Mouse (Mus musculus): ENCODE data around the gene Ldb2.
A peak's percentile ranks its signal among the peaks of the same experiment; 100 is the strongest.

The Ldb2 gene

DNA sequence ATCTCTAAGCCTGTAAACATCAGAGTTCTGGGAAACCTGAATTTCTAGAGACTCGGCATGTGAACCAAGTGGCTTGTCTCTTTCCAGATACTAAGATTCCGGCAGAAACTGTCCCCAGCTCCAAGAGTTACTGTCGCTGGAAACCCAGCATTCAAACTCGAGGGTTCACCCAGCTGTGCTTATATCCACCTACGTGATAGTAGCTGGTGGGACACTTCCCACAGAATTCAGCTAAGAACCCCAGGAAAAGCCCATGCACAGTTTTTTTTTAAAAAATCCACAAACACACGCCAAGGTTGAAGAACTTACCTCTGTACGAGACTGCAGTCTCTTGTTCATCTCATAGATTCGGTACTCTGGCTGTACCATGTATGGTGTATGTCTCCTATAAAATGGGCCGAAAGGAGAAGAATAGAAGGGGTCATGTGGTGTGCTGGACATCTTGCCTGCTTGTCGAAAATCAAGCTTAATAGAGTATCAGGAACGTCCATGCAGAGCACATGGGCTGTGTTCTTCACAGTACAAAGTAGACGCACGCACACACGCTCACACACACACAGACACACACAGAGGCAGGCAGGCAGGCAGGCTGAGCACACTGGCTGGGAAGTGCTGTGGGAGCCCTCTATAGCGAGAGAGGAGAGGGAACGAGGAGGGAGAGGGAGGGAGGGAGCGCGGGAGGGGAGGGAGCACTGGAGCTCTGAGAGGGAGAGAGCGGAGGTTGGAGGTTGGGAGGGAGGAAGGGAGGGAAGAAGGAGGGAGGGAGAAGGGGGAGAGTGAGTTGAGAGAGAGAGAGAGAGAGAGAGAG is at the start of gene Ldb2:
Ldb2 (minus strand) TSS at position 628 of the 808 bp plus-strand sequence.
- peak; percentile 74 for DNase-seq (ENCODE audit: extremely low spot score, low spot score)

DNA sequence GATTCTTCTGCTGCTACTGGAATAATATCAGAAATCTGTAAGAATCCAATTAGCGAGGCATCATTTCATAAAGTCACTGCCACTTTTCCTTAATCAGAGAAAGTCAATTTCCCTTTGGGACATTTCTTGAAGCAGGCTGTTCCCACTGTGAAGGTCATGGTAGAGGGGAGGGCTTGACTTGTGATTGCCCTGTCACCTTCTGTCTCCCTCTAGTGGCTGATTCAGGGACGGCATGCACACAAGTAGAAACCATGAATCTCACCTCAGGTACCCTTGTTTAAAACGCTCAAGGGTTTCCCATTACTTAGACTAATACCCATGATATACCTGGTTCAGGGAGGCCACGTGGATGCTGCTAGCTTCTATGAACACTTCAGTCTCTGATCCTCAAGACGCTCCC is 31.8 kb upstream of the Ldb2 start:
- peak; percentile 20 for DNase-seq (ENCODE audit: extremely low spot score, low spot score)

DNA sequence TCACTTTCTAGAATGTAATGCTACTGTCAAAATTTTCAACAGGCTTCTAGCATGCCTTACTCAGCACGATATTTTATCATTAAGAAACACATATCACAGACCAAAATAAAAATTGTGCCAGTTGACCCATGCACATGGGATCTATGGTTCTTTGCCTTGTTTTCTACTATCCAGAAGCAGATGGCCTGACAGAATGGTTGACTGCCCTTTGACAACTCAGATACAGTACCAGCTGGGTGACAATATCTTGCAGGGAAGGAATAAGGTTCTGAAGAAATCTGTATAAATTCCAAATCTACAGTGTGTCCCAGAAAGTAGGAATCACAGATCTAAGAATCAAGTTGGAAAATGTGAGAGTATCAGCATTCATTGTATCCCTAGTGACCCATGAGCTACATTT is 16.0 kb upstream of the Ldb2 start:
- no peak for DNase-seq (ENCODE audit: extremely low spot score, low spot score)

DNA sequence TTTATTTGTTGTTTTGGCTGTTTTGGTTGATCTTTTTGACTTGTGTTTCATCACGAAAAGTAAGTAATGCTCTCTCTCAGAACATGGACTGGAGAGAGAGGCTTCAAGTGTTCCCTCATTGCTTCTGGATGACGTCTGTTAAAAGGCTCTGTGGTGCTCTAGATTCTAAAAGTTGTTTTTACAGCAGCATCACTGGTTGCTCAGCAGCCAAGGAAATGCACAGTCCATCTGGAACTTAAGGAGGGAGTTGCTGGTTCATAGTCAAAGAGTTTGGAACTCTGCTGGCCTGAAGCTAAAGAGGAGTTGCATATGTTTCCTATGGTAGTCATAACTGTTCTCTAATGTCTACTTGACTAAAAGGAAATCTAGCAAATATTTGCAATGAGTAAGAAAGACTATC is 6.5 kb upstream of the Ldb2 start:
- no peak for DNase-seq (ENCODE audit: extremely low spot score, low spot score)

DNA sequence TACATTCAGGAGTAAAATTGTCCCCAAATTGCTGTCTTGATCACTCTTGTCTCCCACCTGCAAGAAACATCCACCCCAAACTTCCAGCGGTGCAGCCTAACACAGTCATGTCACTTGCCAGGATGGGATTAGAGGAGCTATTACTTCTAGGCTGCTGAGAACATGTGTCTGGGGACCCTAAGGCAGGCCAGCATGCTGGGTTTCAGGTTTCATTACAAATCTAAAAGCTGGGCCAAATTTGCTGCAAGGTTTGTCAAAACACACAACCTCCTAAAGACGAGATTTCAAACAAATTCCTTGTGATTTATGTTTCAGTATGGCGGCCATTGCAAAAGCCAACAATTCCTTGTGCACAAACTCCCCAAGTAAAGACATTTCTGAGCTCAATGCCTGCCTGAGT is 1.6 kb upstream of the Ldb2 start:
- DNase-seq (ENCODE audit: extremely low spot score, low spot score), result peak; percentile 15

DNA sequence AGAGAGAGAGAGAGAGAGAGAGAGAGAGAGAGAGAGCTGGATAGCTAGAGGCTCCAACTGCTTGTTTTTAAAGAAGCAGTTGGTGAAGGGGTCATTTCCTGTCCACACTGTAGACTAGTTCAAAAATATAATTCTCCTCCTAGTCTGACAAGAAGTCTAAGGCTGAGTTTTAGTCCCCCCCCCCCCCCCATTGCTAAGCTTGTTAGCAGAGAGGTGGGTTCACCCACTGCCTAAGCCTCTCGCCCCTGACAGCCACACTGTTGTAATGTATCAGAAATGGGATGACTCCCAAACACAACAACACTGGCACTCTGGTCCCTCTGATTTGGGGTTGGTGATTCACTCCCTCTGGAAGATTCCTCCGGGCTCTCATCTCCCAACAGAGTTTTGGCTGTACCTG is 381 bp upstream of the Ldb2 start:
- DNase-seq (ENCODE audit: extremely low spot score, low spot score), result peak; percentile 18

DNA sequence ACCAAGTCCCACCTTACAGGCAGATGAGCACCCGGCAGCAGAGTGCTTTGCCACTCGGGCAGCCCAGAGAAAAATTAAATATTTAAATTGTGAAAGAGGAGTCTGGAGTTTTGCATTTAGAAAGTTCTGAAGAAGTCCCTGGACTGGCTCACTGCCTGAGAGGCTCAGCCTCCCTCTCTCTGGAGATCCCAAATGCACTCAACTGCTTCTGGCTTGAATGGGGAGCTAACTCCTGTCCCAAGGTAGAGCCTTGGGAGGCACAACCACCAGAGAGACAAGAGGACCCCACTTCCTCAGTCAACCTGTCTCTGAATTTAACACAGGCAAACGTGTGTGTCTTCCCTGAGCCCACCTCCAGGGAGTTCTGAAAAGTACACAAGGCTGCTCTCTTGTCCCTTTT is 987 bp downstream of the Ldb2 start:
- DNase-seq (ENCODE audit: extremely low spot score, low spot score), result peak; percentile 22

DNA sequence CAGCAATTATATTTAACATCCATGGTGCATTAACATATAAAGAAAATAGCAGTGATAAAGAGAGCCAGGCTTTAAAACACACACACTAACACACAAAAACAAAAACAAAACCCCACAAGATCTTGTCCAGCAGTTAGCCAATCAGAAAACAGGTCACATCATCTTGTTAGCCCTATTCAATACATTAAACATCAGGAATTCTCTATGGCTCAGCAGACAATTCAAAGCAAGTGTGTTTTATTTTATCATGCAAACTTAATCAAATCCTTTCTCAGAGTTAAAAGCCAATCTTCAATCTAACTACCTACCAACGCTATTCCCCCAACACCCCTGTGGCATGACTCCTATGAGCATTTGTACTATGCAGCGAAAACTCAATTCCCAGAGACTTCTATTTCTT is 1.4 kb downstream of the Ldb2 start:
- DNase-seq (ENCODE audit: extremely low spot score, low spot score), result no peak

DNA sequence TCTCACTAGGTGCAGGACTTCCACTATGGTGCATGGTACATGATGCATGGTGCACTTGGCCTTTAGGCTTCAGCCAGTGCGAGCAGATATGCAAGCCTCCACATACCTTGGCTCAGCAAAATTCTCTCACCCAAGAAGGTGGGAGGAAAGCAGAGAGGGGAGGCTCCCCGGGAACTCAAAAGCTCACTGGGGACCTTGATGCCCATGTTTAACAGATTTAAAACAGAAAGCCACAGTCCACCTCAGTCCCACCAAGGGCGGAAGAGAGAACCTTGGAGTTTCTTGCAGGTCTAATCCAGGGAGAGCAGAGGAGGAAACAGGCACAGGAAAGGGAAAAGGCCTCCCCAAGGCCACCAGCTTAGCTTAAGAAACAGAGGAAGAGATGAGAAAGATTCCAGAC is 14.9 kb downstream of the Ldb2 start:
- DNase-seq (ENCODE audit: extremely low spot score, low spot score), result no peak

DNA sequence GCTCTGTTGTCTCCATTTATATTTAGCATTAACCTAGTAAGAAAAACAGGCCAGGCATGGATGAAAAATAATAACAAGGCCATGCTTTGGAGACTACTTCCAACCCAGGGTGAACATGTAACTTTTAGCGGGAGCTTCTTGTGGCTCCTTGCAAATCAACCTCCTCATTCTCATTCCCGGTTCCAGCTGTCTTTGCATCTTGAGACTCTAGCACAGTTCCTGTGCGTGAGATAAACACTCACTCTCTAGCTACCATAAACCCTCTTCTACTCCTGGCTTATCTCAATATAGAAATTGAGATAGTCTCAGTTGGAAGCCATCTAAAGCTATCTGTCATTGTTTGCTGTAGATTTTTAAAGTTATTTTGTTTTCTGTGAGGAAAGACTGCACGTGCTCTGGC is 20.1 kb downstream of the Ldb2 start:
- no peak for DNase-seq (ENCODE audit: extremely low spot score, low spot score)

DNA sequence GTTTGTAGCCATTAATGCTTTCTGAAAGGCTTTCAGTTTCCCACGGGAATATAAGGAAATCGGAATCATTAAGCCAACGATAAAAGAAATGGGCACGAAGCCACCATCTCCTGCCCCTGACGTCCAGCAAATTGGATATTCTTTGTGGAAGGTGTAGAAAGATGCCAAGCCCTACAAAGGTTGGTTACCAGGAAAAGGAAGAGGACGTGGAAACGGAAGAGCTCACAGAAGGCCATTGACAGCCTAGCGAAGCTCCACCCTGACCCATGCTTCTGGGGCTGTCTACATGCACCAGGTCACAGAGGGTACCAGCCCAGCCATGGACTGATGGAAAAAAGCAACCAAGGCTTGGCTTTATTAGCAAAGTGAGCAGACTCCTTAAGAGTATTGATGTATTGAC is 31.0 kb downstream of the Ldb2 start:
- no peak for DNase-seq (ENCODE audit: extremely low spot score, low spot score)

DNA sequence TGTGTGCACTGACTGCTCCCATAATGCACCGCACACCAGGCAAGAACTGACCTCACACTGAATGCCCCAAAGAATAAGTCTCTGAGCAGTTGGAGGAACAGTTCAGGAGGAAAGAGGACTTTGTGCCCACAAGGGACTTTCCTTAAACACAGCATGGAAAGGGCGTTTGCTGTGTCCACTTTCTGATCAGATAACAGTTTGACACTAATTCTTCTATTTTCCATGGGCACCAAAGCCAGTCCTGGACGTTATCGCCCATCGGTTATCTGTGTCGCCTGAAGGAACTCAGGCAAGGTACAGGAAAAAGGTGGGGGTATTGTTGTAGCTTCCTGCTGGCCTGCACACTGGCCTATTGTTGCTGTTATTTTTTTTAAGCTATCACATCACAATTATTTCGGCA is 34.6 kb downstream of the Ldb2 start:
- no peak for DNase-seq (ENCODE audit: extremely low spot score, low spot score)

DNA sequence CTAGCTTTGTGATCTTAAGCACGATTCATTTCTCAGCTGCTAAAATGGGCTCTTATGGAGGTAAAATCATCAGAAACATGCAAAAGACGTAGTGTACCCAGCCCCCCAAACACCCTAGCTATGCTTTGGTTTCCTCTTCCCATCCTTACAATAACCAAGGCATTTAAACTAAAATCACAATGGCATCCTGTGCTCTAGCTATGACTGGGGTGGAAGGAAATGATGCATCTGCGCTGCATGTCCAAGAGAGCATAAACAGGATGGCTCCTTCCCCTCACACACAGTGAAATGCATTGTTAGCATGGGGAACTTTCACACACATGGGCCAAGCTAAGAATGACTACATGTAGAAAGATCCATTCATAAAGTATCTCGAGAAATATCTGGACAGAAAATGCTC is 40.3 kb downstream of the Ldb2 start:
- DNase-seq (ENCODE audit: extremely low spot score, low spot score), result no peak

DNA sequence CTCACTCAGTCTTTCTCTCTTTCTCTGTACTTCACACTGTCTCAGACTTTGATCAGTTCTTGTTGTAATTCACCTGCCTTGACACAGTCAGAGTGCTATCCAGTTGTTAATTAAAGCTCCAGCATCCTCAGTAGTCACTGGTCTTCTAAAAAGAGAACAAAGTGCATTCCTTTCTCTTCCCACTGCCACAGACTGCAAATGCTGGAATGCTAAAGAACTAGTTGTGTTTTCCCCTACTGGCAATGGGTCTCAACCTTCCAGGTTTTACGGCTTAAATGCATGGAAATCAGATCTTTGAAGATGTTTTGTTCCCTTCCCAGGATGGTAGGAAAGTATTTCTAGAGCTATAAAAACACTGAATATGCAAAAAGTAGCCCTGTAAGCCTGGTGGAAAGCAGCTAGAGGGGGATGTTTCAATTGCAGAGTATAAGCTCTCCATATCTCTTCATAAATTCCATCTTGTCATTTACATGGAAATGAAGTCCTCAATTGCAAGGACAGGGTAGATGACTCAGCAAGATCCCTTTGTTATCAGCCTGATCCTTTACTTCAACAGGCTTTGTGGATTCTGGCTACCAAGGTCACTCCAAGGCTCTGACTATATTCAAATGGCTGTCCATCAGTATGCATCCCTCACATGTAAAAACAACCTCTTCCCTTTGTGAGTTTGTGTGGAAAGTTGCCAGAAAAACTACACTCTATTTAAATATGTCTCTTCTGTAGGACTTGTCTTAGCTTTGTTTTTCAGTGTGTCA is 45.1 kb downstream of the Ldb2 start:
- no peak for DNase-seq (ENCODE audit: extremely low spot score, low spot score)

DNA sequence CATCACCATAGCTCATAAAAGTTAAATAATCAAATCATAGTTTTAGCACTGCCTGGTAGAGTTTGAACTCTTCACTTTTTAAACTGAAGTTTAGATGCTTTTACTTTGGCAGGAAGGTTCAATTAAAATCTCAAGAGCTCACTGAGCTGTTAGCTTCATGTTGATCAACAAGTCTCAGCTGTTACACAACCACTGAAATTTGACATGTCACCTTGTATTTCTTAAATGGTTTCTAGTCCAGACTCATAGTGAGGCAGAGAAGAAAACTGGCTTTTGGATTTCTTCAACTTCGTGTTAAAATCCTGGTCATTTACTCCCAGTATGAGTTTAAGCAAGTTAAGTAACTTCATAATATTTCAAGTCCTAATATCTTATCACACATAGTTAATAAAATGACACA is 53.8 kb downstream of the Ldb2 start:
- DNase-seq (ENCODE audit: extremely low spot score, low spot score), result no peak

DNA sequence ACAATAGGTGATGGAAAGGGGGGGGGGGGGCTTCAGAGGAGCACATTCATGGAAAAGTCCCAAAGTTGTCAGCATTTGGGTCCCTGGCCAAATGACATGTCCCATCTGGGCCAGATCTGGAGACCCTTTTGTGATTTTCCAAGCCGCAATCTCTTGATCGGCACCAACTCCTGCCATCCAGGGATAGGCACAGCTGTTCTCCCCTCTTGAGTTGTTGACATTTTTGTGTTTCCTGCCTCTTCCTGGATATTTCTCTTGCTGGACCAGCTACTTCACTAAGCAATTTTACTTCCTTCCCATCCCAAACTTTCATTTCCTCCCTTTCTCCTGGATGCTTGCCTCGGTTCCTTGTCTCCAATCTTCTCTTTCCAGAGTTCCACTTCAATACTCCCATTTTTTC is 63.1 kb downstream of the Ldb2 start:
- no peak for DNase-seq (ENCODE audit: extremely low spot score, low spot score)

DNA sequence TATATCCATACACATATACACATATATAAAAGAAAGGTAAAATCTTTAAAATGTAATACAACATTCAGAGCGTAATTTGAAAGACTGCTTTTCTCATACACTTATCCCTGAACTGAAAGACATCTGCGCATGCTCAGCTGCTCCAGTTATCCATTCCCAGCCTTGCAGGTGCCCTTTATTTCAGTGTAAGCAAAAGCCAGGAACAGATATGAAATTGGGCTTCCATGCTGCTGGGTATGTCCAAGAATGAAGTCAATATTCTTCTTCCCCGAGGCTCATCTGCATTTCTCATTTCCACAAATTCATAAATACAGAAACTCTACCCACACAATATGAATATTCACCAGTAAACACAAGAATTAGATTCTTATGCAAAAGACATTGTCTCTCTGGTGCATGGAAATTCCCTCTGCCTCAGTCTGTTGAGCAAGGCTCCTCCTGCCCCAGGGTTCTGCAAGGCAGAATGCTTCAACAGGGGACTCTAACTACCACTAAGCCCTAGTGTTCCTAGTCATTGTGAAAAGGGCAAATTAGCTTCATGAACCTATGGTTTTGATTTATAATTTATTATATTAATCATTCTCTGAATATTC is 65.3 kb downstream of the Ldb2 start:
- no peak for DNase-seq (ENCODE audit: extremely low spot score, low spot score)

DNA sequence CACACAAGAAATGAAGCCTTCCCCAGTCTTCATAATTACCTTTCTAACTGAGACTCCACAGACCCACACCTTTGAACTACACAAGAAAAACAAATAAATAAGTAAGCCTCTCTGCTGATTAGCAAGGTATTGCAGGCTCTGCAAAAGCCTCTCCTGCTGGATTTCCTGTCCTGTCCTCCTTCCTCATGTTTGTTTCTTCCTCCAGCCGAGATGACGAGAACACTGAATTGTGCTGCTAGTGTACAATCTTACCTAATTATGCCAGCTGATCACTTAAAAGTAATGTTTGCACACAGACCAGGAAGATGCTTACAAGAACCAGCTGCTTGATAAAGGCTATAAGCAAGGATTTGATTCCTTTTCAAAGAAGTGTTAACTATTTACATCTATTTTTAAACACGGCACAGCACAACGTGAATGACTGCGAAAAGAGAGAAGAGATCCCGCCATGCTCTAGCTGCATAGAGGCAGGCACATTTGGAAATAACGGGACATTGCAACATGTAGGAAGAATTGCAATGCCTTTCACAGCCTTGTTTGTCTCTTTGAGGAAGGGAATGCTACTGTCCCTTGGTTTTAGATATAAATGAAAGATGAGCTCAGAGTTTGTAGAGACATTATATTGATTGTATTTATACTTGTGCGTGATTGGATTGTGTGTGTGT is 69.7 kb downstream of the Ldb2 start:
- DNase-seq (ENCODE audit: extremely low spot score, low spot score), result no peak

DNA sequence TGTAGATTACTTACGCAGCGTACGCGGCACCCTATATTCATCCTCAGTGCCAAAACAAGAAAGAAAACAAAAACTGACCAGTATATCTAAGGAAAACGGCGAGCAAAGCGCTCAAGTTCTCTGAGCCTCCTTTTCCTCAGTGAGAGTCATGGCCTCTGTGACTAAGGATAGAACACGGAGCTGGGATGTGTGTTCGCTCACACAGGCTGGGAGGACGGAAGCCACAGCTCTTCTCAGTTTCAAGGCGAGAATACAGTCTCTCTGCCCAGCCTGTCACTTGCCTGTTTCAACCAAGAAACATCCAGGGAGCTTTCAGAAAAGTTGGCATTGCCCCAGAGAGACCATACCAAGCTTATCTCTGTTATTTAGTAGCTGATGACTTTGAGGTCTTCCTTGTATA is 71.5 kb downstream of the Ldb2 start:
- DNase-seq (ENCODE audit: extremely low spot score, low spot score), result no peak

DNA sequence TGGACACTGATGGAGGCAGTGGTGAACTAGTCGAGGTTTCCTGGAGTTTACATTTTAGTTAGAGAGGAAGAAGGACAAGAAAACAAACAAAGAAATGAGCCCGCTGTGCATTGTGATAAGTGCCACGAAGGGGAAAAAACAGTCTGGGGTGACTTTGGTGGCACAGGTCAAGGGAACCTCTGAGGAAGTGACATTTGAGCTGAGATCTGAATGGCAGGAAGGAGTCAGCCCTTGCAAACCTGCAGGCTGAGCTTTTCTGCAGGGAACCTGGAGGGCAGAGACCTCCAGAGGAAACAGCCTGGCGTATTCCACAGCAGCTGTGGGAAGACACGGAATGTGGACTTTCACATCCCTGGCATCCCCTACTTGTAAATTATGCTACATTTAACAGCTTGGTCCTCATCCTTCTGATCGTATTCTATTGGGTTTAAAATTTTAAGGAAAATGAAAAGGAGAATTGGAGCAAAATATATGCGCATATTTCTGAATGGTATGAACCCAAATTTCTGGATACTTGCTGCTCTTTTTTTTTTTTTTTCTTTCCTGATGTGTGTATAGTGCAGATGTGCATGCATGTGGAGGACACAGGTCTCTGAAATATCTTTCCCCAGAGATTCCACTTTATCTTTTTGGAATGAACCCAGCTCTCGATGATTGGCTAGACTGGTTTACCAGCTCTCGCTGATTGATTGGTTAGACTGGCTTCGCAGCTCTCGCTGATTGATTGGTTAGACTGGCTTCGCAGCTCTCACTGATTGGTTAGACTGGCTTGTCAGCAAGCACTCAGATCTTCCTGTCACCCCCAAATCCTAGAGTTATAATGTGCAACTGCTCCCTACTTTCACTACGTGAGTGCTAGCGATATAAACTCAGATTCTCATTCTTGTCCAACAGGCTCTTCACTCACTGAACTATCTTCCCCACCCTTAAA is 72.7 kb downstream of the Ldb2 start:
- no peak for DNase-seq (ENCODE audit: extremely low spot score, low spot score)

DNA sequence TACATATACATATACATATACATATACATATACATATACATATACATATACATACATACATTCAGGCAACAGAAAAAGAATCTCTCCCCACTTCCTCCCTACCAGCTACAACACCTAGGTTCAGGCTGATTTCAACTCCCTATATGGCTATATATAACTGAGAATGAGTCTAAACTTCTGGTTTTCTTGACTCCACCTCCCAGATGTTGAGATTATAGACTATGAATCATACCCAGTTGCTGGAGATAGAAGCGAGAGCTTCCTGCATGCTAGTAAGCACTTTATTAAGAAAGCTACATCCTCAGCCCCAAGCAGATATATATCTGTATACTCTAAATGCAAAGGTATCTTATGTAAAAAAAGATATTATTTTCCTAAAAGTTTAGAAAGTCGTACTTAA is 74.0 kb downstream of the Ldb2 start:
- DNase-seq (ENCODE audit: extremely low spot score, low spot score), result no peak
